Mouse (Mus musculus): ENCODE results near the gene Serinc2. TPM values are rescaled to one million over a fixed set of nuclear protein-coding genes. Genes with fewer than 3 reads are reported as not detected.
"Not testable (repeated sequence)": the region's sequence is repeated elsewhere in the genome, so short reads cannot be mapped to it uniquely, and the experiment has no call there.

Gene Serinc2
- polyA plus RNA-seq, 1 experiment = 54.8 TPM

DNA sequence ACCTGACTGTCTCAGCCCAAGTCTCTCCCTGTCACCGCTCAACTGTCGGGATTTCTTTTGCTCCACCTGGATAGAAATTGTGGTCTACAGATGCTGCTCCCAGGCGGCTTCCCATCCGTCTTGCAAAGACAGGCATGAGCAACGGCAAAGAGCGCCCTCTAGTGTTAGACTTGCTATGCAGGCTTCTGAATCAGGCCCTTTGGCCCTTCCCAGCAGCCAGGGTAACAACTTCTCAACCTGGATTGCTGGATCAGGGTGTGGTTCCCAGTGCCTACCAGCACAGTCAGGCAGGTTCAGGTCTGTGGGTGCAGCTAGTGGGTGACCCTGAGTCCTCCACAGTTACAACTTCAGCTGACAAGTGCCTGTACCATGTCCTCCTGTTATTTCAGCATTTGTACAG lies 32.9 kb downstream of the Serinc2 start:
- Histone ChIP-seq H3K27ac (ENCODE audit: insufficient read depth, low read depth, low read length) (no peak overlapping the region), H3K4me3 (ENCODE audit: insufficient read depth, low read depth, low read length) (no peak overlapping the region), H3K4me1 (ENCODE audit: control insufficient read depth, insufficient read depth, low read length) (no peaks in the 10 kb centered on the region), H3K27me3 (replicated peaks; ENCODE audit: control insufficient read depth, insufficient read depth, low read length) (no peaks in the 10 kb centered on the region), H3K36me3 (ENCODE audit: control insufficient read depth, insufficient read depth, low read length) (no peaks in the 10 kb centered on the region)
- TF ChIP-seq CTCF (conservative IDR thresholded peaks at IDR 0.05; ENCODE audit: insufficient read depth, insufficient read length, low read depth, low read length) = peak; percentile 88
- TF ChIP-seq POLR2A (IDR thresholded peaks at IDR 0.05; ENCODE audit: low read depth, low read length) = no peak
- 2% methylated on average over 6 of the region's 6 CpGs for WGBS
- peak; percentile 84 for DNase-seq

DNA sequence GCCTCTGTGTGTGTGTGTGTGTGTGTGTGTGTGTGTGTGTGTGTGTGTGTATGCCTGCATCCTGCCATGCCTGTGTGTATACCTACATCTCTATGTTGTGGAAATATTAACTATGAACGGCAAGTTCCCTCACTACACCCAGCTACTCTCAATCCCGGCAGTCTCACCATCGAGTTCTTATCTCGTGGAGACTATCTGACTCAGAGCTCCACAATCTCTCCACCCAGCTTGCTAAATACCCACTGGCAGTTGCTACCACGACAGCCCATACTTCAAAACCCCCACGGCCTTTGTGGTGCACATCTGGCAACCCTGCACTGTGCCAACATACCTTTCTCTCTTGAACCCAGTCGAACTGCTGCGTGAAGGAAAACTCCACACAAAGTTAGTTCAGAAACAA lies 34.3 kb downstream of the Serinc2 start:
- no peak overlapping the region for H3K4me3 ChIP-seq (ENCODE audit: insufficient read depth, low read depth, low read length)
- WGBS = 69% methylated on average over 8 of the region's 8 CpGs
- no peak overlapping the region for H3K27ac ChIP-seq (ENCODE audit: insufficient read depth, low read depth, low read length)
- no peak for DNase-seq
- no peaks in the 10 kb centered on the region for H3K4me1 ChIP-seq (ENCODE audit: control insufficient read depth, insufficient read depth, low read length)
- no peaks in the 10 kb centered on the region for H3K36me3 ChIP-seq (ENCODE audit: control insufficient read depth, insufficient read depth, low read length)
- TF ChIP-seq CTCF (conservative IDR thresholded peaks at IDR 0.05; ENCODE audit: insufficient read depth, insufficient read length, low read depth, low read length) = no peak
- TF ChIP-seq POLR2A (IDR thresholded peaks at IDR 0.05; ENCODE audit: low read depth, low read length) = no peak
- no peaks in the 10 kb centered on the region for H3K27me3 ChIP-seq (replicated peaks; ENCODE audit: control insufficient read depth, insufficient read depth, low read length)

DNA sequence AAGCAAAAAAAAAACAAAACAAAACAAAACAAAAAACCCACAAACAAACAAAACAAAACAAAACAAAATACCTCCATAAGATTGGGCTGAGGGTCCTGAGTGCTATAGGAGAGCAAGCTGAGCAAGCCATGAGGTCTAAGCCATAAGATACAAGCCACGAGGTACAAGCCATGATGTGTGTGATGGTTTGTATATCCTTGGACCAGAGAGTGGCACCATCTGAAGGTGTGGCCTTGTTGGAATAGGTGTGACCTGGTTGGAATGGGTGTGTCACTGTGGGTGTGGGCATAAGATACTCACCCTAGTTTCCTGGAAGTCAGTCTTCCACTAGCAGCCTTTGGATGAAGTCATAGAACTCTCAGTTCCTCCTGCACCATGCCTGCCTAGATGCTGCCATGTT lies 35.4 kb downstream of the Serinc2 start:
- not testable (repeated sequence) for H3K4me1 ChIP-seq (ENCODE audit: control insufficient read depth, insufficient read depth, low read length); H3K27ac ChIP-seq (ENCODE audit: insufficient read depth, low read depth, low read length); H3K36me3 ChIP-seq (ENCODE audit: control insufficient read depth, insufficient read depth, low read length); H3K4me3 ChIP-seq (ENCODE audit: insufficient read depth, low read depth, low read length); DNase-seq; H3K27me3 ChIP-seq (replicated peaks; ENCODE audit: control insufficient read depth, insufficient read depth, low read length)
- 85% methylated on average over 1 of the region's 1 CpGs for WGBS

DNA sequence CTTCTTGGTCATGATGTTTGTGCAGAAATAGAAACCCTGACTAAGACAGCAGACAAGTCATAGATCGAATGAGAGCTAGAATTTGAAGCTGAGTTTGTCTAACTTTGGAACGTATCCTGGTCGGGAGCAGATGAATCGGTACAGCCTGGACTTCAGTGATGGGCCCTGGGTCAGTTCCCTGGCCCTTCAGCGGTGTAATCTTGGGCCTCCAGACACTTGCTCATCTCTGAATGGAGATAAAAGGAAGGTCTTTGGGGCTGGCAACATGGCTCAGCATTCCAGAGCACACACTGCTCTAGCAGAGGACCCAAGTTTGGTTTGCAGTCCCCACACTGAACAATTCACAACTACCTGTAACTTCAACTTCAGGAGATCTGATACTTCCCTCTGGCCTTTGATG lies 36.0 kb downstream of the Serinc2 start:
- WGBS = 88% methylated on average over 5 of the region's 5 CpGs
- H3K27me3 ChIP-seq (replicated peaks; ENCODE audit: control insufficient read depth, insufficient read depth, low read length) = no peaks in the 10 kb centered on the region
- TF ChIP-seq POLR2A (IDR thresholded peaks at IDR 0.05; ENCODE audit: low read depth, low read length) (no peak), CTCF (conservative IDR thresholded peaks at IDR 0.05; ENCODE audit: insufficient read depth, insufficient read length, low read depth, low read length) (no peak)
- H3K36me3 ChIP-seq (ENCODE audit: control insufficient read depth, insufficient read depth, low read length) = no peaks in the 10 kb centered on the region
- DNase-seq = no peak
- H3K4me1 ChIP-seq (ENCODE audit: control insufficient read depth, insufficient read depth, low read length) = no peaks in the 10 kb centered on the region
- H3K4me3 ChIP-seq (ENCODE audit: insufficient read depth, low read depth, low read length) = no peak overlapping the region
- no peak overlapping the region for H3K27ac ChIP-seq (ENCODE audit: insufficient read depth, low read depth, low read length)

DNA sequence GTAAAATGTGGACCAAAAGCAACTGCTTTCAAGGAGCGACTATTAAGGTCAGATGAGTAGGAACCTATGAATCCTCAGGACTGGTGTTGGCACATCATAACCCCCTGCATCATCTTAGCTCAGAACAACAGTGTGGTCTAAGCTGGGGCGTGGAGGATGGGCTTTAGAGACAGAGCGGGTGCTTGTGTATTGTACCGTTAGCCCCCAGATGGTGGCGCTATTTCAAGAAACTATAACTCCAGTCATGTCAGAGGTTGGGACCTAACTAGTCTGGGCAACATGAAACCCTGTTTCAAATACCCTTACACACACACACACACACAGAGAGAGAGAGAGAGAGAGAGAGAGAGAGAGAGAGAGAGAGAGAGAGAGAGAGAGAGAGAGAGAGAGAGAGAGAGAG lies 38.3 kb downstream of the Serinc2 start:
- Histone ChIP-seq H3K27ac (ENCODE audit: insufficient read depth, low read depth, low read length) (no peak overlapping the region), H3K27me3 (replicated peaks; ENCODE audit: control insufficient read depth, insufficient read depth, low read length) (no peaks in the 10 kb centered on the region), H3K4me1 (ENCODE audit: control insufficient read depth, insufficient read depth, low read length) (no peaks in the 10 kb centered on the region), H3K4me3 (ENCODE audit: insufficient read depth, low read depth, low read length) (no peak overlapping the region), H3K36me3 (ENCODE audit: control insufficient read depth, insufficient read depth, low read length) (no peaks in the 10 kb centered on the region)
- DNase-seq = no peak
- WGBS = 41% methylated on average over 5 of the region's 5 CpGs
- TF ChIP-seq POLR2A (IDR thresholded peaks at IDR 0.05; ENCODE audit: low read depth, low read length) (no peak), CTCF (conservative IDR thresholded peaks at IDR 0.05; ENCODE audit: insufficient read depth, insufficient read length, low read depth, low read length) (peak; percentile 21; the same call in 1 of the 2 replicates)

DNA sequence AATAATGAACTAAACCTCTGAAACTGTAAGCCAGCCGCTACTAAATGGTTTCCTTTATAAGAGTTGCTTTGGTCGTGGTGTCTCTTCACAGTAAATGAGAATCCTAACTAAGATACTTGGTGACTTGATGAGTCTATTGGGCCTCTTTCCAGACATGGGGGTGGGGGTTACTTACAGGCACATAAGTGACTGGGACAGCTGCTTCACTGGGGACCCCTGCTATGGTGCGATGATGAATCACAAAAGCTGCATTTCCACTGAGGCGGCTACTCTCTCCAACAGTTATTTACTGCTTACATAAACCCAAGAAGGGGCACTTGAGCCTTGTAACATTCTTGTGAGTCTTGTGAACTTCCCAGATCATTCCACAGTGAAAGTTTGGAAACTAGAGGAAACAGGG lies 41.4 kb downstream of the Serinc2 start:
- no peaks in the 10 kb centered on the region for H3K36me3 ChIP-seq (ENCODE audit: control insufficient read depth, insufficient read depth, low read length)
- 86% methylated on average over 4 of the region's 4 CpGs for WGBS
- no peaks in the 10 kb centered on the region for H3K4me1 ChIP-seq (ENCODE audit: control insufficient read depth, insufficient read depth, low read length)
- no peak overlapping the region for H3K4me3 ChIP-seq (ENCODE audit: insufficient read depth, low read depth, low read length)
- DNase-seq = no peak
- no peak for TF ChIP-seq POLR2A (IDR thresholded peaks at IDR 0.05; ENCODE audit: low read depth, low read length)
- no peak overlapping the region for H3K27ac ChIP-seq (ENCODE audit: insufficient read depth, low read depth, low read length)
- no peaks in the 10 kb centered on the region for H3K27me3 ChIP-seq (replicated peaks; ENCODE audit: control insufficient read depth, insufficient read depth, low read length)

DNA sequence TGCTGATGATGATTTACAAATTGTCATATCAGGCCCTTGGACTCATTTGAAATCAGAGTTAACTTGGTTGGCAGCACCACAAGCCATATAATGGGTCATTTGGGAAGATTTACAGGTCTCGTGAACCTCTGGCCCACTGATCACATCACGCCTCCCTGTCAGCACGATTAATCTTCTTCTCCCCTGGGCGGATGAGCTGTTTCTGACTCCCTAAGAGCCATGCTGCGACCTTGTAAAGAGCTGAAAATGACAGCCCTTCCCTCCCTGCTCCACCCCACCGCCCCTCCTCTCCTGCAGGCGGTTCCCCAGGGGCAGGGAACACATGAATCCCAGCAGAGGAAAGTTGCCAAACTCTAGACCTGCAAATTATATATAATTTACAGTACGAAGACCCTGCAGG lies 42.6 kb downstream of the Serinc2 start:
- H3K4me3 ChIP-seq (ENCODE audit: insufficient read depth, low read depth, low read length) = no peak overlapping the region
- H3K4me1 ChIP-seq (ENCODE audit: control insufficient read depth, insufficient read depth, low read length) = no peaks in the 10 kb centered on the region
- DNase-seq = no peak
- TF ChIP-seq POLR2A (IDR thresholded peaks at IDR 0.05; ENCODE audit: low read depth, low read length) = no peak
- no peak for TF ChIP-seq CTCF (conservative IDR thresholded peaks at IDR 0.05; ENCODE audit: insufficient read depth, insufficient read length, low read depth, low read length)
- no peak overlapping the region for H3K27ac ChIP-seq (ENCODE audit: insufficient read depth, low read depth, low read length)
- H3K27me3 ChIP-seq (replicated peaks; ENCODE audit: control insufficient read depth, insufficient read depth, low read length) = no peaks in the 10 kb centered on the region
- H3K36me3 ChIP-seq (ENCODE audit: control insufficient read depth, insufficient read depth, low read length) = no peaks in the 10 kb centered on the region
- 45% methylated on average over 8 of the region's 8 CpGs for WGBS

DNA sequence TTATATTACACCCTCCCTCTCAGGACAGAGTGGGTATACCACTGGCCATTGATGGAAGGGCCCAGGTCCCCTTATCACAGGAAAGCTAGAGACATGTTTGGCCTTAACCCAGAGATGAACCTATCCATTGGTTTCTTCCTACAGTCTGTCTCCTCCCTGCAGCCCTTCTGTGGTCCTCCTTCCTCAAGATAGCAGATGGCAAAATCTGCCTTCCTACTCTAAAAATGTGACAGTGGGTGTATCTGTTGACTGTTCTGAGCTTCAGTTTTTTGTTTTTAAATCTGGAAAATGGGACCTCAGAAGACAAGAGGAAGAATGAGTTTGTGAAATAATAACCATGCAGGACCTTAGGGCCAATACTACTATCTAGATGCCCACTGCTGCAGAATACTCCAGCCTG lies 54.9 kb downstream of the Serinc2 start:
- H3K27me3 ChIP-seq (replicated peaks; ENCODE audit: control insufficient read depth, insufficient read depth, low read length) = no peaks in the 10 kb centered on the region; the same call in 1 of the 2 replicates
- no peaks in the 10 kb centered on the region for H3K36me3 ChIP-seq (ENCODE audit: control insufficient read depth, insufficient read depth, low read length)
- H3K27ac ChIP-seq (ENCODE audit: insufficient read depth, low read depth, low read length) = no peak overlapping the region
- TF ChIP-seq POLR2A (IDR thresholded peaks at IDR 0.05; ENCODE audit: low read depth, low read length) (no peak), CTCF (conservative IDR thresholded peaks at IDR 0.05; ENCODE audit: insufficient read depth, insufficient read length, low read depth, low read length) (no peak)
- DNase-seq = no peak
- H3K4me1 ChIP-seq (ENCODE audit: control insufficient read depth, insufficient read depth, low read length) = peaks cover 9% of the 10 kb centered on the region
- H3K4me3 ChIP-seq (ENCODE audit: insufficient read depth, low read depth, low read length) = no peak overlapping the region

Measured in kidney, adult 2 months (tissue).